Mouse (Mus musculus) E14TG2a.4 (cell line): ENCODE data around the gene Tfr2.

Source experiments
- CTCF ChIP-seq: conservative IDR thresholded peaks from 2 replicates; pipeline ENCODE4 v1.5.1; 2014; ENCODE audit warnings: low read length
- POU5F1 ChIP-seq: IDR thresholded peaks from 2 replicates; pipeline ENCODE4 v1.6.1; 2014; ENCODE audit warnings: low read length, borderline replicate concordance

- TF ChIP-seq CTCF = no peak
- no peak for TF ChIP-seq POU5F1
These were observed 44.1 kb upstream of the Tfr2 start for GRCm38 (mm10) chr5:137525511-137525910.
